Mouse (Mus musculus): Measurements from ENCODE around the gene Bmpr1b. TPM values are rescaled to one million over a fixed set of nuclear protein-coding genes. Genes with fewer than 3 reads are reported as not detected.

Bmpr1b gene
- polyA plus RNA-seq, 1 experiment: 6.4 TPM

DNA sequence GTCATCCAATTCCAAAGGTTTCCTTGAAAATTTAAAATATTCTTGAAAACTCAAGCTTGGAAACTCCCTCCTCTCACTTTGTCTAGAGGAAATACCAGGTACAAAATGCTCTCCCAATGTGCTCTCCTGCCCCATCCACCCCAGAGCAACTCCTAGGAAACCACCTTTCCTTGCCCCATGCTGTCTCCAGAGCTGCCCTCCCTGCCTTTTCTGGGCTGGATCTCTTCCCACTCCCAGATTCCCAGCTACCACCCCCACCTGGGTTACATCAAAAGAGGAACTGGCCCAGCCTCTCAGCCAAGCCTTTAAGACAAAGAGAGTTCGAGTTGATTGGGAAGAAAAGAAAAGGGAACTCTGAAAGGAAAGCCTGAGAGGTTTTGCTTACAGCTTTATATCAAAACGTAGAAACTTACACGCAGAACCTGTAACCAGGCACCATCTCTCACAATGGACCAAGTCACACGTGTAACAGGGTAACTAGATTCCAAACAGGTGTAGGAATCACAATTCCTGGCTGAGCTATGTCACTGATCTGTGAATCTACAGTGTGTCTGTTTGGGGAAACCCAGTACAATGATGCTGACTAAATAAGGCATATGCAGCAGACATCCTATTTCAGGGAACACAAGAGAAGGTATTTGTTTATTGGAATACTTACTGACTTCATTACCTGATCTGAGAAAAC, 272.2 kb downstream of the Bmpr1b start:
- Histone ChIP-seq H3K4me1 (ENCODE audit: control insufficient read depth, insufficient read depth, low read length) (no peaks in the 10 kb centered on the region), H3K4me3 (replicated peaks; ENCODE audit: insufficient read depth, low read depth, low read length) (no peak overlapping the region), H3K27ac (ENCODE audit: insufficient read depth, low read length) (no peak overlapping the region), H3K27me3 (ENCODE audit: control insufficient read depth, insufficient read depth, low read length) (no peaks in the 10 kb centered on the region)
- no peak for TF ChIP-seq CTCF (IDR thresholded peaks at IDR 0.05; ENCODE audit: borderline replicate concordance, insufficient read depth, low read depth, low read length)
- TF ChIP-seq POLR2A (IDR thresholded peaks at IDR 0.05; ENCODE audit: borderline replicate concordance, insufficient read depth, low read length): no peak
- WGBS: 43% methylated on average over 4 of the region's 4 CpGs
- DNase-seq: no peak

GRCm38 (mm10) chr3:141895096-141895495, 274.1 kb downstream of the Bmpr1b start:
- no peak for DNase-seq
- WGBS: 74% methylated on average over 5 of the region's 5 CpGs
- H3K4me3 ChIP-seq (replicated peaks; ENCODE audit: insufficient read depth, low read depth, low read length): no peak overlapping the region
- H3K27me3 ChIP-seq (ENCODE audit: control insufficient read depth, insufficient read depth, low read length): no peaks in the 10 kb centered on the region
- H3K4me1 ChIP-seq (ENCODE audit: control insufficient read depth, insufficient read depth, low read length): no peaks in the 10 kb centered on the region
- TF ChIP-seq POLR2A (IDR thresholded peaks at IDR 0.05; ENCODE audit: borderline replicate concordance, insufficient read depth, low read length) (no peak), CTCF (IDR thresholded peaks at IDR 0.05; ENCODE audit: borderline replicate concordance, insufficient read depth, low read depth, low read length) (no peak)
- H3K27ac ChIP-seq (ENCODE audit: insufficient read depth, low read length): no peak overlapping the region

DNA sequence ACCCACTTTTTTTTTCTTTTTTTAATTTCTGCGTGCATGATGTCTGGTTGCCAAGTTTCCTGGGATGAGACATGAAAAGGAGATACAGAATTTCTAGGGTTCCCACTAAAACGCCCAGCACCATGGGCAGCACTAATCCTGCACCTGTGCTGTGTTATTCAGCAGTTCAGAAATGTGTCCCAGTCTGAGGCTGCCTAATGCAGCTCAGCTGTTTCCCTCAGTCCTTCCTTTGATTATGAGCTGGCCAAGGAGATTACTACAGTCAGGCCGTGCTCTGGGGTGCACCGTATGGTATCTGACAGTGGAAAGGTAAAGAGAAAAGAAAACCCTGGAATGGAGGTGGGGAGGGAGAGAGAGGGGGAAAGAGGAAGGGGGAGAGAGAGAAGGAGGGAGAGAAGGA, 278.6 kb downstream of the Bmpr1b start:
- Histone ChIP-seq H3K27ac (ENCODE audit: insufficient read depth, low read length) (no peak overlapping the region), H3K4me3 (replicated peaks; ENCODE audit: insufficient read depth, low read depth, low read length) (no peak overlapping the region), H3K27me3 (ENCODE audit: control insufficient read depth, insufficient read depth, low read length) (no peaks in the 10 kb centered on the region), H3K4me1 (ENCODE audit: control insufficient read depth, insufficient read depth, low read length) (no peaks in the 10 kb centered on the region)
- 21% methylated on average over 4 of the region's 4 CpGs for WGBS
- no peak for DNase-seq
- no peak for TF ChIP-seq CTCF (IDR thresholded peaks at IDR 0.05; ENCODE audit: borderline replicate concordance, insufficient read depth, low read depth, low read length)
- no peak for TF ChIP-seq POLR2A (IDR thresholded peaks at IDR 0.05; ENCODE audit: borderline replicate concordance, insufficient read depth, low read length)

DNA sequence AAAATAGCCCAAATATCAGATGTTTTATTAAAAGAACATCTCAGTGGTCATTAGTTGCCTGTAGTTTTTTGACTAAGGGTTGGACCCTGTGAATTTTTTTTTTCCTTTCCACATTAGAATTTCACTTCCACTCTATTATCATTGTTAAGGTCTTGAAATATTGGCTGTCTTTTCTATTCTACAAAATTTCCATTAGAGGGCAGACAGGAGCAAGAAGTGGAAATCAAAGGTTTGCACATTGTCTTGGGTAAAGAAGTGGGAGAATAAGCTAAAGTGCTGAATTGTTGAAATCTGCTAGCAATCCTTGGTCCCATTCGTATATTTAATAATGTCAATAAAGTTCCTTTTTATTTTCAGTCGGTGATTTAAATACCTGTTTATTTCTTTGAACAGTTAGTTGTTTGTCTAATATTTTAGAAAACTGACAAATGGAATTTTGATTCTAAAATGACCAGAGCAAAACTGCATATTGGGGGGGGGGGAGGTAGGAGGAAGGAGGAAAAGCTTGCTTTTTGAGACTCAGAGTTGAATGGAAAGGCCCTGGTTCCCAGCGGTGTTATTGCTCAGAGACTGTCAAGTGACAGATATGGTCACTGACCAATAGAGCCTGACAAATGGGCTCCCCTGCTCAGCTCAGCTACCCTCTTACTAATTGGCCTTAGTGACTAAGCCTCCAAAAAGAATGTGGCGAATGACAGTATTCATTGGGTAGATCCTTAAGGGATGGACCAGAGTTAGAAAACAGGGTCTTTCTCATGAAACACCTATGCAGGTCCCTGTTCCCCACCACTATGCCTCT, 281.6 kb downstream of the Bmpr1b start:
- TF ChIP-seq POLR2A (IDR thresholded peaks at IDR 0.05; ENCODE audit: borderline replicate concordance, insufficient read depth, low read length) (no peak), CTCF (IDR thresholded peaks at IDR 0.05; ENCODE audit: borderline replicate concordance, insufficient read depth, low read depth, low read length) (no peak)
- 46% methylated on average over 4 of the region's 4 CpGs for WGBS
- H3K27me3 ChIP-seq (ENCODE audit: control insufficient read depth, insufficient read depth, low read length): no peaks in the 10 kb centered on the region
- peak in 1 of 2 experiments; percentile 9 for DNase-seq
- H3K27ac ChIP-seq (ENCODE audit: insufficient read depth, low read length): no peak overlapping the region
- H3K4me1 ChIP-seq (ENCODE audit: control insufficient read depth, insufficient read depth, low read length): no peaks in the 10 kb centered on the region
- no peak overlapping the region for H3K4me3 ChIP-seq (replicated peaks; ENCODE audit: insufficient read depth, low read depth, low read length)

DNA sequence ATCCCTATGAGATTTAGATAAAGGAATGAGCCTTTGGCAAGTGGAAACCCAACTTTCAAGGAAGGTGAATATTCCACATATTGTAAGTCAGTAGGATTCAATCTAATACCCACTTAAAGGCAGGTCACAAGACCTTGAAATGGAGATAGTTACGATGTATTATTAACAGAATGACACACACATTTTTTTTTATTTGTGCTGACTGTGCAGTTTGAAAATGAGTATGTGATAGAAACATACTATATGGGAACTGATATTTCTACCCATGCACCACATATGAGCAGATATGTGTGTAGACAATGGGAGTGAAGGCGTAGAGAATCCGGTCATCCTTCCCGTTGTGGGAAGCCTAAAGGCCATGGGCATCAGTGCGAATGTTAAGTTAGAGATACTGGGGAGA, 285.0 kb downstream of the Bmpr1b start:
- Histone ChIP-seq H3K4me1 (ENCODE audit: control insufficient read depth, insufficient read depth, low read length) (no peaks in the 10 kb centered on the region), H3K4me3 (replicated peaks; ENCODE audit: insufficient read depth, low read depth, low read length) (no peak overlapping the region), H3K27me3 (ENCODE audit: control insufficient read depth, insufficient read depth, low read length) (no peaks in the 10 kb centered on the region), H3K27ac (ENCODE audit: insufficient read depth, low read length) (no peak overlapping the region)
- DNase-seq: no peak
- TF ChIP-seq CTCF (IDR thresholded peaks at IDR 0.05; ENCODE audit: borderline replicate concordance, insufficient read depth, low read depth, low read length) (no peak), POLR2A (IDR thresholded peaks at IDR 0.05; ENCODE audit: borderline replicate concordance, insufficient read depth, low read length) (no peak)
- whole genome bisulfite sequencing: 96% methylated on average over 5 of the region's 5 CpGs

DNA sequence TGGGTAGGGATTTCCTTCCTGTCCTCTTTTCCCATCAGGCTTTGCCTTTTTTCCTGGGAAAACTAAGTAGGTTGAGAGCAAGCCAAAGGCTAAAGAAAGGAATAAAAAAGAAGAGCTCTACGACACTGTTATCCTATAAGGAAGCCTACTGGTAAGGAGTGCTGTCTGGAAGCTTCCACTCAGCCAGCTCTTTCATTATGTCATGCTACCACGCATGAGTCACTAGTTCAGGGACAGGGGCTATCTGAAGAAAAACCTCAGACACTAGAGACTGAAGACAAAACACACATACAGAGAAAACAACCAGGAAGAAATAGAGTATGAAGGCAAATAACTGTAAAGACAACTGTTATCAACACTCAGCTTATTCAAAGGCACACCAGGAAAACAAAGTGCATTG, 286.7 kb downstream of the Bmpr1b start:
- DNase-seq: no peak
- 77% methylated on average over 2 of the region's 2 CpGs for WGBS
- no peak for TF ChIP-seq CTCF (IDR thresholded peaks at IDR 0.05; ENCODE audit: borderline replicate concordance, insufficient read depth, low read depth, low read length)
- no peak for TF ChIP-seq POLR2A (IDR thresholded peaks at IDR 0.05; ENCODE audit: borderline replicate concordance, insufficient read depth, low read length)

GRCm38 (mm10) chr3:141872337-141873042, 296.7 kb downstream of the Bmpr1b start:
- TF ChIP-seq POLR2A (IDR thresholded peaks at IDR 0.05; ENCODE audit: borderline replicate concordance, insufficient read depth, low read length): no peak
- H3K27ac ChIP-seq (ENCODE audit: insufficient read depth, low read length): no peak overlapping the region
- H3K4me1 ChIP-seq (ENCODE audit: control insufficient read depth, insufficient read depth, low read length): no peaks in the 10 kb centered on the region
- no peak overlapping the region for H3K4me3 ChIP-seq (replicated peaks; ENCODE audit: insufficient read depth, low read depth, low read length)
- 55% methylated on average over 10 of the region's 10 CpGs for WGBS
- no peak for DNase-seq
- no peaks in the 10 kb centered on the region for H3K27me3 ChIP-seq (ENCODE audit: control insufficient read depth, insufficient read depth, low read length)

More for the DNA sequence above, 286.7 kb downstream of the Bmpr1b start:
- Histone ChIP-seq H3K27me3 (ENCODE audit: control insufficient read depth, insufficient read depth, low read length) (no peaks in the 10 kb centered on the region), H3K4me1 (ENCODE audit: control insufficient read depth, insufficient read depth, low read length) (no peaks in the 10 kb centered on the region), H3K27ac (ENCODE audit: insufficient read depth, low read length) (no peak overlapping the region), H3K4me3 (replicated peaks; ENCODE audit: insufficient read depth, low read depth, low read length) (no peak overlapping the region)

Measured in cerebellum, adult 2 months (tissue).